Mouse (Mus musculus) lung, adult 18-20 months (tissue): ENCODE data around the gene Bms1.

Experiments
- DNase-seq, 2 experiments: peaks; one replicate each; pipeline ENCODE4 v3.0.0; 2022; ENCODE audit warnings: mixed read lengths in 2 of 2

Bms1 gene

GRCm38 (mm10) chr6:118419050-118419920 is at the start of gene Bms1:
Gene Bms1 (minus strand): TSS chr6:118419474.
- DNase-seq = peak; percentile 94 to 95

- DNase-seq = no peak
These were observed 42.9 kb upstream of the Bms1 start for GRCm38 (mm10) chr6:118462069-118462705.

GRCm38 (mm10) chr6:118457726-118458125 is 38.5 kb upstream of the Bms1 start:
- no peak for DNase-seq

- DNase-seq = peak; percentile 83 to 88
These were observed 35.9 kb upstream of the Bms1 start, which contains the start of gene Zfp248 for GRCm38 (mm10) chr6:118455042-118455631. Gene Zfp248 (minus strand): TSS chr6:118455528.

- DNase-seq = no peak
These were observed 35.2 kb upstream of the Bms1 start for GRCm38 (mm10) chr6:118454452-118454851.

- DNase-seq = no peak
These were observed 12.2 kb upstream of the Bms1 start for GRCm38 (mm10) chr6:118431502-118431901.

GRCm38 (mm10) chr6:118426666-118427065 is 7.4 kb upstream of the Bms1 start:
- no peak for DNase-seq

- DNase-seq = no peak
These were observed 8.8 kb downstream of the Bms1 start for GRCm38 (mm10) chr6:118410428-118410827.

GRCm38 (mm10) chr6:118408510-118408909 is 10.8 kb downstream of the Bms1 start:
- peak in 1 of 2 experiments; percentile 17 for DNase-seq

GRCm38 (mm10) chr6:118406421-118406820 is 12.9 kb downstream of the Bms1 start:
- no peak for DNase-seq

GRCm38 (mm10) chr6:118390746-118391145 is 28.5 kb downstream of the Bms1 start:
- DNase-seq = no peak

- no peak for DNase-seq
These were observed 33.3 kb downstream of the Bms1 start for GRCm38 (mm10) chr6:118385962-118386361.

GRCm38 (mm10) chr6:118381234-118381633 is 38.0 kb downstream of the Bms1 start:
- no peak for DNase-seq

- DNase-seq = no peak
These were observed 38.6 kb downstream of the Bms1 start for GRCm38 (mm10) chr6:118380630-118381029.

- peak; percentile 25 to 40 for DNase-seq
These were observed 39.7 kb downstream of the Bms1 start for GRCm38 (mm10) chr6:118379451-118380167.

GRCm38 (mm10) chr6:118377611-118378010 is 41.7 kb downstream of the Bms1 start:
- no peak for DNase-seq

- no peak for DNase-seq
These were observed 43.3 kb downstream of the Bms1 start for GRCm38 (mm10) chr6:118376023-118376422.

- DNase-seq = no peak
These were observed 43.8 kb downstream of the Bms1 start for GRCm38 (mm10) chr6:118375457-118375856.

GRCm38 (mm10) chr6:118375026-118375425 is 44.2 kb downstream of the Bms1 start:
- no peak for DNase-seq

GRCm38 (mm10) chr6:118373294-118373693 is 46.0 kb downstream of the Bms1 start:
- DNase-seq = peak; percentile 22 to 24

- DNase-seq = no peak
These were observed 46.5 kb downstream of the Bms1 start for GRCm38 (mm10) chr6:118372794-118373193.

- no peak for DNase-seq
These were observed 51.8 kb downstream of the Bms1 start for GRCm38 (mm10) chr6:118367502-118367901.

- no peak for DNase-seq
These were observed 53.1 kb downstream of the Bms1 start for GRCm38 (mm10) chr6:118366196-118366595.
